In genomic region chr9:50884741-50885599, GRCm38 (mm10) we compare ENCODE assay signal across 8 mouse cellular contexts. TPM values are rescaled to one million over a fixed set of nuclear protein-coding genes. Genes with fewer than 3 reads are reported as not detected.
DNase-seq lines count a peak whose midpoint lies in the region; ATAC-seq and TF ChIP-seq lines count a peak whose summit lies in the region.

No protein-coding gene starts in this region.

- no peak overlapping the region for H3K4me2 ChIP-seq in midbrain, embryonic 13.5 days (replicated peaks)
- H3K4me2 ChIP-seq in midbrain, embryonic 15.5 days: no peak overlapping the region

- H3K4me1 ChIP-seq in midbrain, embryonic 13.5 days (replicated peaks): peaks cover 18% of the 10 kb centered on the region
- H3K4me1 ChIP-seq in midbrain, embryonic 15.5 days: 0 out of 2 replicates have a peak, but pooled peaks cover 8% of the 10 kb centered on the region
- H3K4me1 ChIP-seq in embryonic fibroblast, embryonic 13.5 days (ENCODE audit: control insufficient read depth, insufficient read depth, low read length): peaks cover 30% of the 10 kb centered on the region

- TF ChIP-seq POLR2A in embryonic fibroblast, embryonic 13.5 days (IDR thresholded peaks at IDR 0.05; ENCODE audit: low read depth, low read length): no peak

- H3K9me3 ChIP-seq in midbrain, embryonic 13.5 days: no peaks in the 10 kb centered on the region
- H3K9me3 ChIP-seq in midbrain, embryonic 15.5 days: no peaks in the 10 kb centered on the region

- 0 out of 2 replicates have a peak, but pooled peaks have one; percentile 31 for ATAC-seq in midbrain, embryonic 13.5 days
- no peak for ATAC-seq in midbrain, embryonic 15.5 days (replicated peaks)

- TF ChIP-seq CTCF in embryonic fibroblast, embryonic 13.5 days (IDR thresholded peaks at IDR 0.05; ENCODE audit: borderline replicate concordance, insufficient read depth, low read length): no peak

- no peak overlapping the region for H3K9ac ChIP-seq in midbrain, embryonic 13.5 days (replicated peaks)
- H3K9ac ChIP-seq in midbrain, embryonic 15.5 days: no peak overlapping the region

- no peak overlapping the region for H3K4me3 ChIP-seq in midbrain, embryonic 13.5 days (replicated peaks)
- no peak overlapping the region for H3K4me3 ChIP-seq in midbrain, embryonic 15.5 days
- no peak overlapping the region for H3K4me3 ChIP-seq in embryonic fibroblast, embryonic 13.5 days (ENCODE audit: insufficient read depth, low read length)

- H3K27me3 ChIP-seq in midbrain, embryonic 13.5 days: no peaks in the 10 kb centered on the region
- no peaks in the 10 kb centered on the region for H3K27me3 ChIP-seq in midbrain, embryonic 15.5 days (replicated peaks)

- no peak overlapping the region; the same call in 1 of the 2 replicates for H3K27ac ChIP-seq in midbrain, embryonic 13.5 days
- no peak overlapping the region for H3K27ac ChIP-seq in midbrain, embryonic 15.5 days
- H3K27ac ChIP-seq in embryonic fibroblast, embryonic 13.5 days (ENCODE audit: insufficient read depth, low read length): peak overlapping the region; percentile 63

- WGBS in midbrain, embryonic 13.5 days: 74% methylated on average over 10 of the region's 10 CpGs
- WGBS in midbrain, embryonic 15.5 days: 74% methylated on average over 10 of the region's 10 CpGs

- peak; percentile 58 for DNase-seq in heart, postnatal 4 days
- DNase-seq in layer of hippocampus, adult 8-10 months (ENCODE audit: low spot score in 2 of 2): peak; percentile 48 to 66
- DNase-seq in lung, postnatal 36 days: peak; percentile 94
- DNase-seq in thymus, postnatal 25 days: no peak
- DNase-seq in embryo, embryonic 10 days (ENCODE audit: low spot score): no peak

- H3K36me3 ChIP-seq in midbrain, embryonic 13.5 days: peaks cover 37% of the 10 kb centered on the region
- peaks cover 4% of the 10 kb centered on the region; the same call in 1 of the 2 replicates for H3K36me3 ChIP-seq in midbrain, embryonic 15.5 days (replicated peaks)

RNA-seq across cellular contexts. Expression of gene Ppp2r1b, which starts 39.9 kb away (rescaled TPM):
- 56.1 and 58.0 TPM in 2 replicates for polyA plus RNA-seq in midbrain, embryonic 13.5 days (2015; fragmentation: Nextera tagmentation; extraction: Ambion mirVana)
- 41.6 and 42.5 TPM in 2 replicates for polyA plus RNA-seq in midbrain, embryonic 15.5 days (2015; fragmentation: Nextera tagmentation; extraction: Ambion mirVana)
- polyA plus RNA-seq in embryonic fibroblast, embryonic 13.5 days (2011; ENCODE audit: insufficient read length, low read depth, missing spikeins): 32.0 and 33.9 TPM in 2 replicates
- 10 to 100 TPM; 24.0 to 29.8 TPM for total RNA-seq in heart, postnatal 4 days (2021)
- total RNA-seq in layer of hippocampus, adult 8-10 months (2022): 10 to 100 TPM; 17.0 to 20.1 (median 19.4) TPM

Comparison
In these comparisons a context has a peak if more than half of its experiments do, and no peak if none do; other contexts are left out.
1. DNase-seq: peak in heart, postnatal 4 days (single experiment), layer of hippocampus, adult 8-10 months (2 of 2) and lung, postnatal 36 days (single experiment); none in thymus, postnatal 25 days (single experiment) and embryo, embryonic 10 days (single experiment).